Mouse (Mus musculus) intestine, embryonic 14.5 days (tissue): ENCODE measurements around the gene Gm16253. TPM values are rescaled to one million over a fixed set of nuclear protein-coding genes. Genes with fewer than 3 reads are reported as not detected.

Experiments
- ATAC-seq: fragments of 200-750 bp; cut with Nextera tagmentation; replicated peaks from 2 replicates; pipeline ENCODE4 v1.8.0; 2017; ENCODE audit warnings: low read depth, moderate number of reproducible peaks, moderate TSS enrichment, moderate library complexity; ENCODE audit not compliant: low FRiP score, low TSS enrichment
- DNase-seq: peaks from one replicate; pipeline ENCODE4 v3.0.0-alpha.2; 2018; ENCODE audit warnings: low spot score
- H3K27ac ChIP-seq: fragments of 300-500 bp; sonication (generic); 2 replicates; pipeline ENCODE4 v1.5.1; 2014; ENCODE audit warnings: low read depth, mild to moderate bottlenecking, control low read depth
- H3K27me3 ChIP-seq: fragments of 300-500 bp; sonication (generic); replicated peaks from 2 replicates; pipeline ENCODE4 v1.6.1; 2014; ENCODE audit warnings: low read length, control low read depth; ENCODE audit not compliant: control insufficient read depth, insufficient read depth
- H3K36me3 ChIP-seq: fragments of 300-500 bp; sonication (generic); 2 replicates; pipeline ENCODE4 v1.6.1; 2014; ENCODE audit warnings: low read length, control low read depth; ENCODE audit not compliant: control insufficient read depth, insufficient read depth
- H3K4me1 ChIP-seq: fragments of 300-500 bp; sonication (generic); replicated peaks from 2 replicates; pipeline ENCODE4 v1.6.1; 2014; ENCODE audit warnings: low read length, control low read depth, mixed read lengths; ENCODE audit not compliant: control insufficient read depth, insufficient read depth
- H3K4me2 ChIP-seq: fragments of 300-500 bp; sonication (generic); 2 replicates; pipeline ENCODE4 v1.6.1; 2014; ENCODE audit warnings: low read length
- H3K4me3 ChIP-seq: fragments of 300-500 bp; sonication (generic); 2 replicates; pipeline ENCODE4 v1.5.1; 2014; ENCODE audit warnings: low read depth, low read length, control low read depth, mixed read lengths
- H3K9ac ChIP-seq: fragments of 300-500 bp; sonication (generic); 2 replicates; pipeline ENCODE4 v1.6.1; 2014; ENCODE audit warnings: mild to moderate bottlenecking, low read length
- H3K9me3 ChIP-seq: fragments of 300-500 bp; sonication (generic); 2 replicates; pipeline ENCODE4 v1.6.1; 2016; ENCODE audit warnings: low read length, control low read depth; ENCODE audit not compliant: control insufficient read depth
- WGBS: fragments of 180-500 bp; shearing (Covaris S2); extraction: QIAGEN DNeasy Blood & Tissue Kit; methylation state at CpG from one replicate; pipeline ENCODE4 v1.1.7; 2014; 5-methylcytosine and 5-hydroxymethylcytosine counted together
- polyA plus RNA-seq: library from polyadenylated mRNA; unstranded; fragments of >200 nt; fragmentation: Nextera tagmentation; extraction: Ambion mirVana; gene quantifications from 2 replicates; pipeline ENCODE4 v1.2.1, GENCODE M21; 2014

Gene Gm16253
- polyA plus RNA-seq, 1 experiment from 2014 or later = 0.37 TPM

DNA sequence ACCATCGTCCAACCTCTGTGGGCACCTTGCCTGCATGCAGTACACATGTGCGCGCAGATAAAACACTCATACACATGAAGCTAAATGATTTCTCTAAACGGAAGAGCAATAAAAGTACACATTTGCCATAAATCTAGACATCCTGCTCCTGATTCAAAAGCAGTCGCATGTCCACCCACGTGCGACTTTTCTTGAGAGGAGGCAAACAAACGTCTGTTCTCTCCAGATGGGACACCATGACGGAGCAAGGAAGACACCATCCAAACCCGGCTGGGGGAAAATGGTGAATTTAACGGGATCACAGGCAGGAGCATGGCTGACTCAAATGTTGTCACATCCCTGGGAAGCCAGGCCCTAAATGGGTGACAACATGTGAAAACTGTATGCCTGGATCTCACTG, 33.4 kb upstream of the Gm16253 start:
- no peaks in the 10 kb centered on the region for H3K9me3 ChIP-seq
- 0 out of 2 replicates have a peak, but pooled peaks cover 4% of the 10 kb centered on the region for H3K27me3 ChIP-seq
- 78% methylated on average over 11 of the region's 11 CpGs for WGBS
- ATAC-seq (no peak), DNase-seq (no peak)
- no peaks in the 10 kb centered on the region for H3K4me1 ChIP-seq
- H3K27ac ChIP-seq = no peak overlapping the region
- H3K9ac ChIP-seq = no peak overlapping the region
- no peaks in the 10 kb centered on the region for H3K36me3 ChIP-seq
- H3K4me3 ChIP-seq = no peak overlapping the region
- H3K4me2 ChIP-seq = no peak overlapping the region

DNA sequence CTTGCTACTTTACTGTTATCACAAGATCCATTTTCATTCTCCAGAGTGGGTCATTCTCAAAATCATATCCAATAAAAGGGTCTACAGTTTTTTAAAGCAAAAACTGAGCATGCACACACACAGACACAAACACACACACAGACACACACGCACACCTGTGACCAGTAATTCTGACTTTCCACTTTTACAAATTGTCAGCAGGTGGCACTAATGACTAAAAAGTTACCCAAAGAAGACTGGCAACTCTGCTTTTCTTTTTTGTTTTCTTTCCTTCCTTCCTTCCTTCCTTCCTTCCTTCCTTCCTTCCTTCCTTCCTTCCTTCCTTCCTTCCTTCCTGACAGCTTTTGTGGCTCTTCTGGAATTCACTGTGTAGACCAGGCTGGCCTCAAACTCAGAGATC, 31.2 kb upstream of the Gm16253 start:
- H3K36me3 ChIP-seq = no peaks in the 10 kb centered on the region
- H3K4me1 ChIP-seq = no peaks in the 10 kb centered on the region
- no peaks in the 10 kb centered on the region for H3K9me3 ChIP-seq
- no peak for DNase-seq
- WGBS = 40% methylated on average over 1 of the region's 1 CpGs
- H3K27ac ChIP-seq = no peak overlapping the region
- no peak overlapping the region for H3K9ac ChIP-seq
- no peak overlapping the region for H3K4me3 ChIP-seq
- H3K27me3 ChIP-seq = 0 out of 2 replicates have a peak, but pooled peaks cover 4% of the 10 kb centered on the region
- no peak overlapping the region for H3K4me2 ChIP-seq
- ATAC-seq = no peak

DNA sequence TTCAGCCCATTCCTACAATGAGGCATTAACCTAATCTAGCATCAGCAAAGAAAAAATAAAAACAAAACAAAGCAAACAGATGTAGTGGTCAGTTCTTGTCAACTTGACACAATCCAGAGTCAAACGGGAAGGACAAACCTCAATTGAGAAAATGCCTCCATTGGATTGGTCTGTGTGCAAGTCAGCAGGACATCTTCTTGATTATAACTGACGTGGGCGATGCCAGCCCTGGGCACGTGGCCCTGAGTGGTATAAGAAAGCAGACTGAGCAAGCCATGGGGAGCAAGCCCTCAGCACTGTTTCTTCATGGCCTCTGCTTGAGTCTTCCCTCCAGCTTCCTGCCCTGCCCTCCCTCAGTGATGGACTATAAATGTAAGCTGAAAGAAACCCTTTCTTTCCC, 29.9 kb upstream of the Gm16253 start:
- 61% methylated on average over 4 of the region's 4 CpGs for WGBS
- ATAC-seq = no peak
- H3K9ac ChIP-seq = no peak overlapping the region

DNA sequence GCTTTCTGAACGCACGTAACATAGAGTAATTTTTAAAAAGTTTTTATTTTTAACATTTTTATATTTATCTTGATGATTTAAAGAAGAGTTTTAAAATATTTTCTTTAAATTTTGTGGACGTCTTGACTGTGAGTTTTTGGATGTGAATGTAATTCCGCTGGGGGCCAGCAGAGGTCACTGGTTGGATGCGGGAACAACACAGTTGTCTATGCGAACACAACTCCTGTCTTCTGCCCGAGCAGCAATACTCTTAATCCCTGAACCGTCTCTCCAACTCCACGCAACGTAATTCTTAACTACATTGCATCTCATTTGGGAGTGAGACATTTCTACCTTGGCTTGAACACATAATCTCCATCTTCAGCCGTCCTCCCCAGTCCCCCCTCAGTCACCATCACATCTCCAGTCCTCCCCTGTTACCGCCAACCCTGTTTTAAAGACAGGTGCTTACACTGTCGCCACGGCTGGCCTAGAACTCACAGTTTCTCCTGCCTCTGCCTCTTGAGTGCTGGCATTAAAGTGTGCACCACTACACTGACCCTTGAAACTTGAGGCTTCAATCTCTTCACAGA, 29.3 kb upstream of the Gm16253 start:
- H3K9ac ChIP-seq = no peak overlapping the region
- no peak overlapping the region for H3K4me3 ChIP-seq
- WGBS = 11% methylated on average over 14 of the region's 14 CpGs
- H3K27me3 ChIP-seq = 0 out of 2 replicates have a peak, but pooled peaks cover 4% of the 10 kb centered on the region
- H3K4me1 ChIP-seq = peaks cover 4% of the 10 kb centered on the region; the same call in 1 of the 2 replicates
- DNase-seq = peak; percentile 91
- no peaks in the 10 kb centered on the region for H3K36me3 ChIP-seq
- H3K9me3 ChIP-seq = no peaks in the 10 kb centered on the region
- ATAC-seq = peak; percentile 68; the same call in 1 of the 2 replicates
- H3K4me2 ChIP-seq = no peak overlapping the region; the same call in 1 of the 2 replicates
- H3K27ac ChIP-seq = no peak overlapping the region

More for the DNA sequence above, 29.9 kb upstream of the Gm16253 start:
- H3K4me2 ChIP-seq = no peak overlapping the region
- peaks cover 4% of the 10 kb centered on the region; the same call in 1 of the 2 replicates for H3K4me1 ChIP-seq
- no peak overlapping the region for H3K27ac ChIP-seq
- H3K27me3 ChIP-seq = 0 out of 2 replicates have a peak, but pooled peaks cover 4% of the 10 kb centered on the region
- H3K9me3 ChIP-seq = no peaks in the 10 kb centered on the region
- H3K36me3 ChIP-seq = no peaks in the 10 kb centered on the region
- DNase-seq = no peak
- no peak overlapping the region for H3K4me3 ChIP-seq

DNA sequence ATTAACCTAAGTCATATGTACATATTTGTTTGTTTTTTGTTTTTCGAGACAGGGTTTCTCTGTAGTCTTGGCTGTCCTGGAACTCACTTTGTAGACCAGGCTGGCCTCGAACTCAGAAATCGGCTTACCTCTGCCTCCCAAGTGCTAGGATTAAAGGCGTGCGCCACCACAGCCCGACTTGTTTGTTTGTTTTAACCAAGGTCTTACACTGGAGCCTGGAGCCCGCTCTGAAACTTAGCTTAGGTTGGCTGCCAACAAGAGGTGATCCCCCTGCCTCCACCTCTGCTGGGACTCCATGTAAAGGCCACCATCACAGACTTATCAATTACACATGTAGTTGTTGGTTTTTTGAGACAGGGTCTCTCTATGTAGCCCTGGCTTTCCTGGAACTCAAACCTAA, 28.0 kb upstream of the Gm16253 start:
- H3K27me3 ChIP-seq = no peaks in the 10 kb centered on the region
- DNase-seq (no peak), ATAC-seq (no peak)
- H3K4me2 ChIP-seq = no peak overlapping the region
- H3K4me1 ChIP-seq = peaks cover 4% of the 10 kb centered on the region; the same call in 1 of the 2 replicates
- H3K4me3 ChIP-seq = no peak overlapping the region
- H3K27ac ChIP-seq = no peak overlapping the region
- H3K36me3 ChIP-seq = no peaks in the 10 kb centered on the region
- 78% methylated on average over 7 of the region's 7 CpGs for WGBS
- H3K9ac ChIP-seq = no peak overlapping the region
- no peaks in the 10 kb centered on the region for H3K9me3 ChIP-seq

DNA sequence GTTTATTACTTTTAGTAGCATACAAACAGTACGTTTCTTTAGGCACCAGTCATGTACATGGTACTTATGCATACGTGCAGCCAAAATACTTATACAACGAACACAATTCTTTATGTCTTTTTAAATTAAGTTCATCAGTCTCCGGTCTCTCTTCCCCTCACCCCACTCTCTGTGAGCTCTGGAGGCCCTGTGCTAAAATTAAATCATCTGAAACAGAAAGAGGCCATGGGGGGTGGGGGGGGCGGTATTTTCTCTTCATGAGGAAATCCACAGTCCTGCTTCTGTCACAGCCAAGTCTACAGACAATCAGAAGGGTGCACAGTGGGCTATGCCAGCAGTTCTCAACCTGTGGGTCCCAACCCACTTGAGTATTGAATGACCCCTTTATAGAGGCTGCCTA, 27.4 kb upstream of the Gm16253 start:
- Histone ChIP-seq H3K4me1 (peaks cover 4% of the 10 kb centered on the region; the same call in 1 of the 2 replicates), H3K9ac (no peak overlapping the region), H3K4me2 (no peak overlapping the region), H3K4me3 (no peak overlapping the region), H3K9me3 (no peaks in the 10 kb centered on the region), H3K36me3 (no peaks in the 10 kb centered on the region), H3K27me3 (no peaks in the 10 kb centered on the region), H3K27ac (no peak overlapping the region)
- ATAC-seq (no peak), DNase-seq (no peak)
- 76% methylated on average over 5 of the region's 5 CpGs for WGBS

DNA sequence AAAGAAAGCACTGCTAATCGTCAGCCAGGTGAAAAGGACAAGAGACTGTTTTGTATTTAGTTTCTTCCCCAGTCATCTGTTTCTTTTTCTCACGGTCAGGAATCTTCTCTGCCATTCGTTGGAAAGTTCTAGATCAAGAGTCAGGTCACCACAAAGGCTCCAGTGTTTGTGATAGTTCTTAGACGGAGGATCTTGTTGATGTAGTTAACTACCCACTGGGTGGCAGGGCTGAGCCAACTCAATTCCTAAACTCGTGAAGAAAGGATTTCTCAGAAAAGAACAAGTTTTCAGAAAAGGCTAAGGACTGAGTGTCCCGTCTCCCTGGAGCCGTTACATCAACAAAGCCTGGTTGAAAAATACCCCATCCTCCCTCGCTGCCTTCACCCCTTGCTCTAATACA, 25.6 kb upstream of the Gm16253 start:
- Histone ChIP-seq H3K27me3 (no peaks in the 10 kb centered on the region), H3K27ac (peak overlapping the region; percentile 48; the same call in 1 of the 2 replicates), H3K4me1 (peaks cover 20% of the 10 kb centered on the region), H3K4me2 (no peak overlapping the region), H3K9ac (no peak overlapping the region), H3K9me3 (no peaks in the 10 kb centered on the region), H3K36me3 (no peaks in the 10 kb centered on the region), H3K4me3 (no peak overlapping the region)
- no peak for ATAC-seq
- 8% methylated on average over 8 of the region's 8 CpGs for WGBS
- DNase-seq = peak; percentile 75

DNA sequence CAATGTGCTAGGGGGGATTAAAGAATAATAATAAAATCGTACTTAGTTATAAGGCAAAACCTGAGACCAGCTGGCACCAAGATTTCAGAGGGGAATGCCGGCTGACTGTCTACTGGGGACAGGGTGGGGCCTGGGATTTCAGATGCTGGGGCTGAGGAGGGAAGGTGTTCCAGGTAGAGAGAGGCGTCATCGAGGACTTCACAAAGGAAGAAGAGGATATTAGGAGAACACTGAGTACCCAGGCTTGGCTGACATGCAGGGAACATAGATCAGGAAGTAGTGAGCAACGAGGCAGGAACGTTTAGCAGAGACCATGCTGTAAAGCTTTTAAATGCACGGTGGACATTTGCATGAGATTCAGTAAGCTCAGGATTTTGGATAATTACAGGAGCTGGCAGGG, 24.9 kb upstream of the Gm16253 start:
- Histone ChIP-seq H3K9ac (no peak overlapping the region), H3K4me3 (no peak overlapping the region), H3K27me3 (no peaks in the 10 kb centered on the region), H3K27ac (peak overlapping the region; percentile 48; the same call in 1 of the 2 replicates), H3K9me3 (no peaks in the 10 kb centered on the region), H3K4me2 (no peak overlapping the region), H3K36me3 (no peaks in the 10 kb centered on the region), H3K4me1 (peaks cover 27% of the 10 kb centered on the region)
- no peak for ATAC-seq
- WGBS = 51% methylated on average over 7 of the region's 7 CpGs
- DNase-seq = no peak

DNA sequence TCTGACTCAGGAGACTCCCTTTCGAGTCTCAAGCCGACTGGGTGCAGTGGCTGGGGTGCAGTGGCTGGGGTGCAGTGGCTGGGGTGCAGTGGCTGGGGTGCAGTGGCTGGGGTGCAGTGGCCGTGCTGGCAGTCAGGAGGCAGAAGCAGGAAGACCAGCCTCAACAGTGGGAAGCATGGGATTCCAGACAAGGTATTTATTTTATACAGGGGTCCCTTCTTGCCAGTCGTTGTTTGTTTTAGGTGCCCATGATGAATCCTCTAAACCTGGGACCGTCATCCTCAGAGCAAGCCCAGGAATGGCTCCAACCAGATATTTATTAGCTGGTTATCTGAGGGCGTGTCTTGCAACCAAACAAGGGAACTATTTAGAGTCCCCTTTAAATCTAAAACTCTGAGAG, 23.2 kb upstream of the Gm16253 start:
- Histone ChIP-seq H3K4me1 (peaks cover 28% of the 10 kb centered on the region), H3K36me3 (no peaks in the 10 kb centered on the region), H3K27me3 (no peaks in the 10 kb centered on the region), H3K4me3 (no peak overlapping the region), H3K9me3 (no peaks in the 10 kb centered on the region), H3K4me2 (no peak overlapping the region), H3K27ac (no peak overlapping the region), H3K9ac (no peak overlapping the region)
- DNase-seq (no peak), ATAC-seq (no peak)
- 59% methylated on average over 6 of the region's 6 CpGs for WGBS
